Mouse (Mus musculus) hindbrain, embryonic 16.5 days (tissue): Measurements from ENCODE around the gene Cuedc1. TPM values are rescaled to one million over a fixed set of nuclear protein-coding genes. Genes with fewer than 3 reads are reported as not detected.

Source experiments
- ATAC-seq: fragments of 200-750 bp; cut with Nextera tagmentation; 2 replicates; pipeline ENCODE4 v1.8.0; 2017; ENCODE audit warnings: moderate TSS enrichment, moderate library complexity
- H3K27ac ChIP-seq: fragments of 300-500 bp; sonication (generic); 2 replicates; pipeline ENCODE4 v1.5.1; 2014; ENCODE audit warnings: low read depth, mild to moderate bottlenecking, control low read depth, low read length, moderate library complexity
- H3K27me3 ChIP-seq: fragments of 300-500 bp; sonication (generic); replicated peaks from 2 replicates; pipeline ENCODE4 v1.6.1; 2014; ENCODE audit warnings: low read length; ENCODE audit not compliant: control insufficient read depth, insufficient read depth
- H3K36me3 ChIP-seq: fragments of 300-500 bp; sonication (generic); 2 replicates; pipeline ENCODE4 v1.6.1; 2014; ENCODE audit warnings: mild to moderate bottlenecking, low read length, moderate library complexity, mixed read lengths; ENCODE audit not compliant: control insufficient read depth, insufficient read depth
- H3K4me1 ChIP-seq: fragments of 300-500 bp; sonication (generic); 2 replicates; pipeline ENCODE4 v1.6.1; 2014; ENCODE audit warnings: low read depth, low read length; ENCODE audit not compliant: control insufficient read depth, insufficient read depth
- H3K4me2 ChIP-seq: fragments of 300-500 bp; sonication (generic); 2 replicates; pipeline ENCODE4 v1.6.1; 2014; ENCODE audit warnings: mild to moderate bottlenecking, low read length, control low read depth, moderate library complexity
- H3K4me3 ChIP-seq: fragments of 300-500 bp; sonication (generic); 2 replicates; pipeline ENCODE4 v1.5.1; 2014; ENCODE audit warnings: mild to moderate bottlenecking, low read length, control low read depth, moderate library complexity
- H3K9ac ChIP-seq: fragments of 300-500 bp; sonication (generic); 2 replicates; pipeline ENCODE4 v1.6.1; 2014; ENCODE audit warnings: low read depth, mild to moderate bottlenecking, control low read depth, low read length, moderate library complexity
- H3K9me3 ChIP-seq: fragments of 300-500 bp; sonication (generic); 2 replicates; pipeline ENCODE4 v1.6.1; 2014; ENCODE audit warnings: mild to moderate bottlenecking, low read length, moderate library complexity; ENCODE audit not compliant: control insufficient read depth
- whole genome bisulfite sequencing: fragments of 180-500 bp; shearing (Covaris S2); extraction: QIAGEN DNeasy Blood & Tissue Kit; methylation state at CpG from one replicate; pipeline ENCODE4 v1.1.7; 2014; 5-methylcytosine and 5-hydroxymethylcytosine counted together
- polyA plus RNA-seq: library from polyadenylated mRNA; unstranded; fragments of >200 nt; fragmentation: Nextera tagmentation; extraction: Ambion mirVana; gene quantifications from 2 replicates; pipeline ENCODE4 v1.2.1, GENCODE M21; 2015

Cuedc1 gene
- 29.9 and 41.3 TPM in 2 replicates for polyA plus RNA-seq

DNA sequence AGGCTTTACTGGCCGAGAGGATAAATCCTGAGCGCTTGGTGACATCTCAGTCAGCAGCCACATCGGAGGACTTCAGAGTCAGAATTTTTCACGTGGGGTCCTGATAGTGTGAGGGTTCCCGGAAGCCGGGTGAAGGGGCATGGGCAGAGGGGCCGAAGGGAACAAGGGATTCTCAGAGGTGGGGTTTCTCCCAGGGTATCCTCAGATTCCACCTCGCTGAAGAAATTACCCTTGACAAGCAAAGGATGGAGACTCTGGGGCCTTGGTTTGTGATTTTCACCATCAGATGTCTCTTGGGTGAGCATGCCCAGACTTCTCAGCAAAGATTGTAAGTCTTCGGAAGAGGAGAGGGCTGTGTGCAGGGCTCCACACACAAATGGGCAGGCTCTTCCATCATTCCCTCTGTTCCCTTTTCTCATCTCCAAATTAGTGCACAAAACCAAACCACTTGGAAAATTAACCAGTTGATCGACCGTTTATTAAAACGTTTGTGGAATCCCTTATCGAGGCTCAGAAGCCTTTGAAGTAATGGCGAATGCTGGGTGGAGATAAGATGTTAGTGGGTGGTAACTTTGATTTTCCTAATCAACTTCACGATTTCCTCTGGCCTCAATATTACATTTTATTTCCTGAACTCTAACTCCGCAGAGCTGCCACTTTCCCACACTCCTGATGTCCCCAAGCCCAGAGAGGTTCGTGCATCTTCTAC lies at the start of gene Cuedc1:
TSS of gene Cuedc1 (plus strand) at position 38 of the 709 bp plus-strand sequence.
- WGBS, result 19% methylated on average over 17 of the region's 17 CpGs
- H3K27me3 ChIP-seq, result no peaks in the 10 kb centered on the region

GRCm38 (mm10) chr11:88048961-88049670 lies 48.7 kb upstream of the Cuedc1 start:
- WGBS, result 14% methylated on average over 26 of the region's 26 CpGs
- peaks cover 35% of the 10 kb centered on the region for H3K4me1 ChIP-seq
- H3K9ac ChIP-seq, result peak overlapping the region; percentile 100
- ATAC-seq, result no peak
- no peak overlapping the region for H3K27ac ChIP-seq
- H3K4me2 ChIP-seq, result peak overlapping the region; percentile 75
- H3K9me3 ChIP-seq, result no peaks in the 10 kb centered on the region
- peaks cover 12% of the 10 kb centered on the region for H3K36me3 ChIP-seq
- H3K27me3 ChIP-seq, result no peaks in the 10 kb centered on the region
- peak overlapping the region; percentile 97 for H3K4me3 ChIP-seq

More for the DNA sequence above, at the start of gene Cuedc1:
- peak within 1 kb of the TSS; percentile 92 for H3K4me3 ChIP-seq
- no peaks in the 10 kb centered on the region for H3K9me3 ChIP-seq
- H3K4me1 ChIP-seq, result peaks cover 26% of the 10 kb centered on the region
- H3K36me3 ChIP-seq, result no peaks in the 10 kb centered on the region
- H3K4me2 ChIP-seq, result peak within 1 kb of the TSS; percentile 87
- H3K9ac ChIP-seq, result peak within 1 kb of the TSS; percentile 98
- H3K27ac ChIP-seq, result peak within 1 kb of the TSS; percentile 92
- no peak for ATAC-seq

DNA sequence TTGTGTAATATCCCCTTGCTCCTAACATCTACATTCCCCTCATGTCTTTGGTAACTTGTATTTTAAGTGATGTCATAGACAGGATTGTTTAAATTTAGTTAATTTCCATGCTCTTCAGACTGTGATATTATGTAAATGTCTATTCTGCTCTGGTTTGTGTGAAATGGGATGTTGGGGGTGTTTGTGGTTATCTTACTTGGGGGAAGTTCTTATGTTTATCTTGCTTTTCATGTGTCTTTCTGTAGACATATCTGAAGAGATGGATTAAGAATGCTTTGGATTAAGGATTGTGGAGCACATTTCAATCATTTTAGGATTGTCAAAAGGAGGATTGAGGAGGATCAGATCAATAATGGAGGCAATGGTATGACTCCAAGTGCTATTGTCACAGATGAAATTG lies 48.1 kb upstream of the Cuedc1 start:
- Histone ChIP-seq H3K9me3 (no peaks in the 10 kb centered on the region), H3K4me1 (peaks cover 35% of the 10 kb centered on the region), H3K27ac (no peak overlapping the region), H3K9ac (no peak overlapping the region; the same call in 1 of the 2 replicates), H3K27me3 (no peaks in the 10 kb centered on the region), H3K4me2 (peak overlapping the region; percentile 75), H3K36me3 (peaks cover 12% of the 10 kb centered on the region), H3K4me3 (peak overlapping the region; percentile 97)
- ATAC-seq, result no peak

- Histone ChIP-seq H3K27ac (no peak overlapping the region), H3K4me1 (peaks cover 25% of the 10 kb centered on the region), H3K4me2 (no peak overlapping the region), H3K27me3 (no peaks in the 10 kb centered on the region), H3K9me3 (no peaks in the 10 kb centered on the region), H3K9ac (no peak overlapping the region; the same call in 1 of the 2 replicates), H3K36me3 (peaks cover 14% of the 10 kb centered on the region), H3K4me3 (no peak overlapping the region)
- no peak for ATAC-seq
- WGBS, result 75% methylated on average over 4 of the region's 4 CpGs
Measured at GRCm38 (mm10) chr11:88052638-88053037, 45.2 kb upstream of the Cuedc1 start.

DNA sequence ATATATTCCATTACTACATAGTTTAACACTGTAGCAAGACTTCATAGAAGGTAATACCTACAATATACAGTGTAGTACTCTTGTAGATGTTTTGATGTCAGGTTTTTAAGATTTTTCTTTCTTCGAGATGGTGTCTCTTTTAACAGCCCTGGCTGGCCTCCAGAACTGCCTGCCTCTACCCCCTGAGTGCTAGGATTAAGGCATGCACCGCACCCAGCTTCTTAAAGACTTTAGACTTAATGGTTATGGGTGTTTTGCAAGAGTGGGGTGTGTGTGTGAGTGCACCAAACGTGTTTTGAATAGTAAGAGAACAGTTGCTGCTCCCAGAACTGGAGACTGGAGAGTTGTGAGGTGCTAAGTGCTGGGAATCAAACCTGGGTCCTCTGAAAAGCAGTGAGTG lies 44.0 kb upstream of the Cuedc1 start:
- no peak overlapping the region for H3K4me2 ChIP-seq
- no peaks in the 10 kb centered on the region for H3K27me3 ChIP-seq
- no peak for ATAC-seq
- no peak overlapping the region for H3K27ac ChIP-seq
- H3K9me3 ChIP-seq, result no peaks in the 10 kb centered on the region
- 65% methylated on average over 3 of the region's 3 CpGs for WGBS
- no peak overlapping the region for H3K4me3 ChIP-seq
- H3K4me1 ChIP-seq, result peaks cover 23% of the 10 kb centered on the region
- no peak overlapping the region for H3K9ac ChIP-seq
- peaks cover 14% of the 10 kb centered on the region for H3K36me3 ChIP-seq

DNA sequence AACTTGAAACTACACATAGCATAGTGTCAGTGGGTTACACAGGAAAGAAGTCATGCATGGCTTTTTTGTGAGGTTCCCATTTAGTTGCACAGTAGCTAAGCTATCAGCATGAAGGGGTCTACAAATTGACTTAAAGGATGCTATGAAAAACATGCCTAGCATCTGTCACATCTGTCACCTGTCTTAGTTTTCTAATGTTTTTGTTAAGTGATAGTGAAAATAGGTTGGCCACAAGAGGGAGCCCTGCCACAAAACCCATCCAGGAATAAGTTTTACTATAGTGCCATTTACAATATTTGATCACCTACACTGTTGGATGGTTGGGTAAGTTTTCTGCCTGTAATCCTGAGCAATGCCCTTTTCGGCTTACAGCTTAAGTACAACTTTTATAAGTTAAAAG lies 43.3 kb upstream of the Cuedc1 start:
- H3K27ac ChIP-seq, result no peak overlapping the region
- no peaks in the 10 kb centered on the region for H3K27me3 ChIP-seq
- no peak overlapping the region for H3K4me3 ChIP-seq
- WGBS, result 81% methylated on average over 1 of the region's 1 CpGs
- H3K4me2 ChIP-seq, result no peak overlapping the region
- peaks cover 14% of the 10 kb centered on the region for H3K36me3 ChIP-seq
- no peak overlapping the region for H3K9ac ChIP-seq
- peaks cover 15% of the 10 kb centered on the region for H3K4me1 ChIP-seq
- ATAC-seq, result peak; percentile 35; the same call in 1 of the 2 replicates
- H3K9me3 ChIP-seq, result no peaks in the 10 kb centered on the region

GRCm38 (mm10) chr11:88055777-88056176 lies 42.1 kb upstream of the Cuedc1 start:
- H3K4me3 ChIP-seq, result no peak overlapping the region
- no peaks in the 10 kb centered on the region for H3K9me3 ChIP-seq
- ATAC-seq, result no peak
- H3K27ac ChIP-seq, result no peak overlapping the region
- peaks cover 12% of the 10 kb centered on the region for H3K36me3 ChIP-seq
- no peak overlapping the region for H3K4me2 ChIP-seq
- no peaks in the 10 kb centered on the region for H3K27me3 ChIP-seq
- peaks cover 7% of the 10 kb centered on the region for H3K4me1 ChIP-seq
- 87% methylated on average over 2 of the region's 2 CpGs for WGBS
- H3K9ac ChIP-seq, result no peak overlapping the region

DNA sequence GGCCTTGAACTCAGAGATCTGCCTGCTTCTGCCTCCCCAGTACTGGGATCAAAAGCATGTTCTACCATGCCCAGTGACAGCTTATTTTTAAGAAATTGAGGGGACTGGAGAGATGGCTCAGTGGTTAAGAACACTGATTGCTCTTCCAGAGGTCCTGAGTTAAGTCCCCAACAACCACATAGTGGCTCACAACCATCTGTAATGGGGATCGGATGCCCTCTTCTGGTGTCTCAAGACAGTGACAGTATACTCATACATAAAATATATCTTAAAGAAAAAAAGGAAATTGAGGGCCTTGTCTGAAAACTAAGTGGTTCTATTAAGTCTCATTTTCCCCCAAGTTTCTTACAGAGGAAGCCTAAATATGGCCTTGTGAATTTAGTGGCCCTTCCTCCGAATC lies 40.1 kb upstream of the Cuedc1 start:
- no peak overlapping the region for H3K9ac ChIP-seq
- H3K36me3 ChIP-seq, result peaks cover 7% of the 10 kb centered on the region
- no peaks in the 10 kb centered on the region for H3K9me3 ChIP-seq
- H3K4me3 ChIP-seq, result no peak overlapping the region
- 74% methylated on average over 2 of the region's 2 CpGs for WGBS
- ATAC-seq, result no peak
- no peaks in the 10 kb centered on the region for H3K4me1 ChIP-seq
- H3K27me3 ChIP-seq, result no peaks in the 10 kb centered on the region
- H3K4me2 ChIP-seq, result no peak overlapping the region
- H3K27ac ChIP-seq, result no peak overlapping the region

GRCm38 (mm10) chr11:88059141-88059540 lies 38.7 kb upstream of the Cuedc1 start:
- Histone ChIP-seq H3K4me2 (no peak overlapping the region), H3K27ac (no peak overlapping the region), H3K9me3 (no peaks in the 10 kb centered on the region), H3K4me1 (no peaks in the 10 kb centered on the region), H3K36me3 (peaks cover 2% of the 10 kb centered on the region; the same call in 1 of the 2 replicates), H3K9ac (no peak overlapping the region), H3K27me3 (no peaks in the 10 kb centered on the region), H3K4me3 (no peak overlapping the region)
- WGBS, result 52% methylated on average over 2 of the region's 2 CpGs
- ATAC-seq, result peak; percentile 86
